Mouse (Mus musculus): ENCODE measurements at regions not wholly inside any gene's neighbourhood (a gene's known extent, or its start where the extent isn't known, plus 50 kb on each side); places are given as distances from the start of the nearest gene placed in this dataset.

DNA sequence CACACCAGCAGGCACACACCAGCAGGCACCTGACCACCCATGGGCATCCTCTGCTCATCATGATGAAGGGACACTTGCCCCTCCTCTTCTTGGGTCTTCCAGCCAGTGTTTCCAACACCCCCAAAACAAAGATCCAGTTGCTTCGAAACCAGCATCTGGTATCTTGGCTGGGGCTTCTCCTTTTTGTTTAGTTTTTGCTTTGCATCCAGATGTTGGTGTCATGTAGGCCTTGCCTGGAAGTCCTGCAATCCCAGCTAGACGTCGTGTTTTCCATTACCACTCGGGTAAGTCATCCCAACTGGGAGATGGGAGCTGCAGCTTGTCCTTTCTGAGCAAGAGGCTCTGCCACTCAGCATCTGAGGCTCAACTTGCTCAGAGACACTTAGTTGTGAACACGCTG, 70.6 kb upstream of the Tspan2 start:
- no peak for DNase-seq

DNA sequence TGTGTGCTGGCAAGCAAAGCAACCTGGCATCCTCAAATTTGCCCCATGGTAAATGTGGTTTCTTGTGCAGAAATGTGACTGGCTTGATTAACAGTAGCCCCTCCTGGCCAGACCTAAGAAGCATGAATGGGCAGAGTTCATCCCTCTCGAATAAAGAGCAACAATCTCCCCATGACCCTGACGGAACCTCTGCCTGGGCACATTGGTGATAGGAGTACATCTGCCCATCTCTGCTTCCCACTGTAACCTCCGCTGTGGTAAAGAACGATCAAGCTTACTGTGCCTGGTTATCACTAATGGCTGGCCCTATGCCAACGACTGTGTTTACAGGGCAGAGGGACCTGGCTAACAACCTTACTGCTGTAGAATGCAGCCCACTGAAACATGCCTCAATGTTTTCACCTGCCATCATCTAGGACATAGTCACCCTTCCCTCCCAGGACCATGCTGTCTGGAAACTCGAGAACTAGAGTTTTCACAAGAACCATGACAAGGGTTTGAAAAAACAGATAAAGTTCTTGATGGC, 69.6 kb upstream of the Tspan2 start:
- DNase-seq: no peak

DNA sequence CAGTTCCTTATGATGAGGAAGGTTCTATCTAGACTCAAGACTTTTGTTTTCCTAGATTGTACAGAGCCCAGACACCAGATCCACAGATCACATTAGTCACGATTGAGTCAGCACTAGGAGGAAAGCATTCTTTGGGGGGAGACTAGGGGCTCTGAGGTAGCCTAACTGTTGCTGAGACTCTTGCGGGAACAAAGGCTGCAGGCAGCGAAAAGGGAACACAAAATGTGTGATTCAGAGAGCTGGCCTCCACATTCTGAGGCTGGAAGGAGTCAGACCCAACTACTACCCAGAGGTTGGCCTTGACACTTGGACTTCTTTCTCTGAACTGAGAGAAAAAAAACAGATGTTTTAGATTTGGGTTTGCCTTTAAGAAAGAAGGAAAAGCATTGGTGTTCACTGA, 66.5 kb upstream of the Tspan2 start:
- DNase-seq: no peak

DNA sequence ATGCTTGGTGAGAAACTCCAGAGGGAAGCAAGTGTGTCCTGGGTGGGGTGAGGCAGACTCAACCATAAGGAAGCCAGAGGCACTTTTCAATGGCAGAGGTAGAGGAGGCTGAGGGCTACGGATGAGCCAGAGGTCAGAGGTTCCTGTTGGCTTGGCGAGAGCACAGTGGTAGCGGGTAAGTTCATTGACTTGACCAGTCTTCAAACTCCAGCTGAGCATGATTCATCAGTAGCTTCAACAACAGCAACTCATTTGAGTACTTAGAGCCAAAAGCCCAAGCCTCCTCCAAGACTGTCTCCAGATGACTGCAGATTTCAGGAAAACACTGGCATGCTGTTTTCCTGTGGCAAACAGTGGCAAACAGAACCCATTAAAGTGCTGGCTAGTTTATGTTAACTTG, 65.8 kb upstream of the Tspan2 start:
- DNase-seq: no peak

DNA sequence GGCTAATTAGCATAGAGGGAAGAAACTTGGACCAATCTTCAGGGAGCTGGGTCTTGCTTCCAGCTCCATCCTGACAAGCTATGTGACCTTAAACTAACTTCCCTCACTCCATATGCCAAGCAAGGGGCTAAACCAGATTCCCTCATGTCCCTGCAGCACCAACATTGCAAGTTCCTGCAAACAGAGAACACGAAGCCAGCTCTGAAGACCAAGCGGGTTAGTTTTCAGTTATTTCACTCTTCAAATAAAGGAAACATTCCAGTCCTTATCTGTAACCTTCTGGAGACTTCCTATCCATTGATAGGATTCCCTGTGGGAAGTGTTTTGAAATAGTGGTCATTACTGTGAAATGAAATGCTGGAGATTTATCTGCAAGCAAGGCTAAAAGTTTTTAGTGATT, 64.4 kb upstream of the Tspan2 start:
- DNase-seq: no peak

DNA sequence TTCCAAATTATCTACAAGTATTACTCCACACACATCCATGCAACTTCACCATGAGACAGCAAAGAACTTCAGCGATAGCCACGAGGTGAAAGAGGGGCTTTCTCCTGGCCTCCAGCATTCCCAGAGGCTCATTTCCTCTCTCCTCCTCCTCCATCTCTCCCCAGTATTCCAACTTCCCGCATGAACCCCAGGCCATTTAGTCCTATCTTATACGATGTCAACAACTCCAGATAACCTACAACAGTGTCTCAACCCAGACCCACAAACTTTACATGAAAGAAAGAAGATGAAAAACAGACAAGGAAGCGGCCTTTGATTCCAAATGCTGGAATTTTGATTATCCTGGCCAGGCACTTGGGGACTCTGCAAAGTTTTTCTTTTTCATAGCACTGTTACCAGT, 63.8 kb upstream of the Tspan2 start:
- no peak for DNase-seq

DNA sequence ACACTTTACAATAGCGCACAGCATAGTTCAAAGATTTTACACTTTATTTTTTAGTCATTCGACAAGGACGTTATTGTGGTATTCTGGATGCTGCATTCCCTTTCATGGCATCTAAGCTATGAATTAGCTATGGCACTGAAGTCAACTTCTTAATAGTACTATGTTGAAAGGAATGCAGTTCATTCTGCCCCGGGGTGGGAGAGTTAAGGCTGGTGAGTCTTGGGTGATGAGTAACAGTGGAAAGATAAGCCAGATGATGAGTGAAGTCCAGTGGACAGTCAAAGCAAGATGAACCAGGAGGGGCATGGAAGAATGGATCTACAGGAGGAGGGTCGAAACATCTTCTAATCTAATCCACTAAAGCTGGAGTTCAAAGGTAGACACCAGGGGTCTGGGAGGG, 63.4 kb upstream of the Tspan2 start:
- no peak for DNase-seq

DNA sequence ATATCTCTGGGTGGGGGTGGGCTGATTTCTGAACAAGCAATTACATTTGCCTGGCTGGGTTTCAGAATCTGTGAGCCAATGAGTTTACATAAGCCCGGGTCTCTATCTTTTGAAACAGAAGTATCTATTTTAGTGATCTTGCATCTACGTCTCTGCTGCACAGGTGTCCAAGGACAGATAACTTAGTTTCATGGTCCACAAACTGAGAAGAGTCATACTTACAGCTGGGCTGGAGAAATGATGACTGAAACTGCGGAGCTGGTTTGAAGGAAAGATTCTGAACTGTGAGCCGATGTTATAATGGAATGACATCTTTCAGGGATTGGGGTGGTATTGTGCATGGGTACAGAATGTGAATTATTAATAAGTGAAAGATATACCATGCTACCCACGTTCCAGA, 60.8 kb upstream of the Tspan2 start:
- no peak for DNase-seq

DNA sequence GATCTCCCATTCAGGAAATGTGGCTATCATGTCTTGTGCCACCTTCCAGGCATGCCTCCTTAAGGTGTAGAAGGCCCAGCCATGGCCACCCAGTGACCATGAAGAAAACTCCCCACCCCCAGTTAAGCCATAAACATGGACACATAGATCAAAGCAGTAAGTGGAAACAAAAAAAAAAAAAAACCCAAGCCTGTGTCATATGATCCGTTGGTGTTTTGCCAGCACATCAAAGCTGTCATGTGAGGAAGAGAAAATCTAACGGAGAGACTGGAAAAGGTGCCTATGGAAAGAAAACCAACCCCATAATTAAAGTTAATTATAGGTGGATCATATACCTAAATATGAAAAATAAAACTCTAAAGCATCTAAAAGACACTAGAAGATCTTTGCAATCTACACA, 60.3 kb upstream of the Tspan2 start:
- no peak for DNase-seq

DNA sequence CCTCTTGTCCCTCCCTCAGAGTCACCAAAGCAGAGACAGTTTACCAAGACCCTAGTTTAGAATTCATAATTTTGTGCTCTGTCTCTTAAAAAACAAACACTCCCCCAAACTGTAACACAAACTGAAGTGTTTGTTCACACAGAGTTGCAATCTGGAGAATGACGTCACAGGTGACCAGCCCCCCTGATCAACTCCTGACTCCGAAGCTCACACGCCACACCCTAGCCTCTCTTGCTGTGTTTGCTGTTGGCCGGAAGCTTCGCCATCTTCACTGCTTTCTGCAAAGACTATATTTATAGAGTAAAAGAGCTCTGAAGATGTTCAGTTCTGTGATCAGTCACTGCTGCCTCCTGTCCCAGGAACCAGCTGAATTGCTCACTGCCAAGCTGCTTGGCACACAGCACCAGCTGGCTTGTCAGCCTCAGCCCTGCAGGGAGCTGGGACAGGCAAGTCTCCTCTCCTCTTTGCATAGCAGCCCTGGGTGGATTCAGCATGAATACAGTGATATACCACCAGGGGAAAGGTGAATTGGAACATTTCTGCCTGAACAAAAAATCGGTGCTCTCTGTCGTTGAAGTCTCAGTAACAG, 57.3 kb upstream of the Tspan2 start:
- peak in 1 of 2 experiments; percentile 9 for DNase-seq

DNA sequence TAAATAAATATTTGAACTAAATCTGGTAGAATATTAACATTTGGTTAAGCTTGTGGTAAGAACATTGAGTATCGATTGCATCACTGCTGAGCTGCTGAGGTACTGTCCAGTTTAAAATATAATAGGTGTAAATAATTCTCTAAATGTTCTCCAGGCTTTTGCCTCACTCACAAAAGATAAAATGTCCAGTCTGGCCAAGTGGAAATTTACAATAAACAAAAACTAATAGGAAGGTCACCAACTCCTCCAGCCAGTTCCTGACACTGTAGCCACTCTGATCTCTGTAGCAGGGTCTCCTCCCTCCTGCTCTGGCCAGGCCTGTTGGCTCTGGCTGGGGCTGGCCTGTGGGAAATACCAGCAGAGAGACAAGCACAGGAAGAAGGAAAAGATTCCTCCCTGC, 55.8 kb upstream of the Tspan2 start:
- DNase-seq: peak in 1 of 2 experiments; percentile 37

DNA sequence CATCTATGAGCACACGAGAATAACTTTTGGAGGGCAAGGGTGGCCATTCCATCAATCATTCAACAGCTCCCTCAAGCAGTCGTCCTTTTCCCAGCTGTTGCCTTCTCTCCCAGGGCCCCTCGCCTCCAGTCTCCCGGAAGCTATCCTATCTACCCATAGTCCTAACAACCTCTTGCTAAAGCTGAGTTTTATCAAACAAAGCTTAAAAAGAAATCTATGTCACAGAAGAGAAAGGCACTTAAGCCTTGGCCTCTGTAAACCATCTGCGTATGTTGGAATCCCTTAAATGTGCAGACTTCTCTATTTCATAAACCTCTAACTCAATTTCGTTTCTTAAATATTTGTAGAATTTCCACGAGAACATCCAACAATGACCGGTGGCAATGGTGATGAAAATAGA, 51.9 kb upstream of the Tspan2 start:
- no peak for DNase-seq

DNA sequence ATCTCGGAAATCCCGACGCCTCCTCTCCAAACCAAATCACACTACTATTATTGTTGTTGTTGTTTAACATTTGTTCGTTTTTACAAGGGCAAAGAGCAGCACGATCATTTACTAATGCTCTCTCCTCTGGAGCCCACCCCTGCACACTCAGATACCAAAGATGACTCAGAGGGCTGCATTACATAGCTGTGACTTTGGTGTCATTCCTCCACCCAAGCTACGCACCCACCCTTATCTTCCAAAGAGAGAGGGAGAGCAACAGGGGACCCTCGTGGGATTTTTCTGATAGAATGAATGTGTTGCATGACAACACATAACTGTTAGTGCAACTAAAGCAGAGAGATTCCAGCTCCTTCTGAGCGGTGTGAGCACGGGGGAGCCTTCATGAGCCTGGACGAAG, 50.8 kb upstream of the Tspan2 start:
- no peak for DNase-seq

Measured in adrenal gland, postnatal 36 days (tissue).